Mouse (Mus musculus): ENCODE data around the gene Trabd2b. TPM values are rescaled to one million over a fixed set of nuclear protein-coding genes. Genes with fewer than 3 reads are reported as not detected.
A peak's percentile ranks its signal among the peaks of the same experiment; 100 is the strongest.

The Trabd2b gene
- polyA plus RNA-seq, 1 experiment from 2014 or later = 1.6 TPM

DNA sequence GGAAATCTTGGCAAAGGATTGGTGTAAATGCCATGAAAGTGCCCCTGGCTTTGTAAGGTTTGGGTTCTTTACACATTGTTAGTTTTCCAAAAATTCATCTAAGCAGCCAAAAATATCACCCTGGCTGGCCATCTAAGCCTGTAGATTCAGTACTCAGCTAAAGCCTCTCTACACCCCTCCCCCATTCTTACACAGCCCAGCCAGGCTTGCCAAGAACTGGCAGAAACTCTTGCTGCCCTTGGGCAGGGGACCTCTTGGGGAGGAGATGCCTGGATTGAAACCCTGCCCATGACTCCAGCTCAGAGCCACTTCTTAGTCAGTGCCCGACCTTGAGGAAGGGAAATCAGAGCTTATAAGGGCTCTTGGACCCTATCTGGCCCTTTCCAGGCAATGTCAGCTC, 207.6 kb downstream of the Trabd2b start:
- H3K4me3 ChIP-seq = no peak overlapping the region
- ATAC-seq (ENCODE audit: insufficient number of reproducible peaks, insufficient read depth, low FRiP score, low TSS enrichment) = no peak
- no peak overlapping the region for H3K4me2 ChIP-seq (replicated peaks)
- H3K9me3 ChIP-seq = no peaks in the 10 kb centered on the region
- no peaks in the 10 kb centered on the region for H3K4me1 ChIP-seq
- 67% methylated on average over 1 of the region's 1 CpGs for WGBS
- no peaks in the 10 kb centered on the region for H3K36me3 ChIP-seq
- H3K9ac ChIP-seq = no peak overlapping the region
- no peaks in the 10 kb centered on the region for H3K27me3 ChIP-seq
- H3K27ac ChIP-seq = no peak overlapping the region

DNA sequence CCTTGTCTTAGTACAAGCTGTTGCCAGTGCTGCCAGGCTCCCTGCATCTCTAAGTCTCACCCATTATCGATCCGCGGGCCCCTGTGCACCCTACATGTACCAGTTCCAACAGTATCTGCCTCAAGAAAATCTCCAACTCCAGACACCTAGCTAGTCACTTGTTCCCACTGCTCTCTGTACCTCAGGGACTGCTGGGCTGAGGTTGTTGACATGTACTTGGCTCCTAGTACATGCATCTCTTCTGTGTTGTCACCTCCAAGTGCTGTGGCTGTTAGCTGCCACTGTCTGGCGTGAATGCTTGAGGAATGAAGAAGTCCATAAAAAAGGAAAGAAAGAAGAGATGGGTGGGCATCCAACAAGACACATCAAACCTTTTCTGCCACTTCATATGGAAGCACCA, 209.2 kb downstream of the Trabd2b start:
- no peak overlapping the region for H3K27ac ChIP-seq
- H3K4me3 ChIP-seq = no peak overlapping the region
- ATAC-seq (ENCODE audit: insufficient number of reproducible peaks, insufficient read depth, low FRiP score, low TSS enrichment) = no peak
- no peaks in the 10 kb centered on the region for H3K36me3 ChIP-seq
- H3K9ac ChIP-seq = no peak overlapping the region
- no peaks in the 10 kb centered on the region for H3K4me1 ChIP-seq
- no peak overlapping the region for H3K4me2 ChIP-seq (replicated peaks)
- 88% methylated on average over 4 of the region's 4 CpGs for WGBS
- H3K27me3 ChIP-seq = no peaks in the 10 kb centered on the region
- no peaks in the 10 kb centered on the region for H3K9me3 ChIP-seq

DNA sequence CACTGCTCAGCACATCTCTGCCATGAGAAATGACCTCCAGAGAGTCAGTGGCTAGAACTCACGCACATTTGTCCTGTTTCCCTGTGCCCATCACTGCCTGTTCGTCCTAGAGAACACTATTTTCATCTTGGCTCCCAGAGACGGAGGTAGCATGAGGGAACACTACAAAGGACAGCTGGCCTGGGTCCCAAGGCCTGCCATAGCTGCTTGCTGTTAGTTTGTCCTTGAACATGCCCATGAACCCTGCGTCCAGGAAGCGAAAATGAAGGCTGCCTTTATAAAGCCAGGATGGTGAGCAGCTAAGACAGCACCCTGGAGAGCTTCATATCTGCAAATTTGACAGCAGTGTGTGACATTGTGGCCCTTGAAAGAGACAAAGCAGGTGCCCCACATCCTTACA, 216.4 kb downstream of the Trabd2b start:
- Histone ChIP-seq H3K4me3 (no peak overlapping the region), H3K9me3 (no peaks in the 10 kb centered on the region), H3K9ac (no peak overlapping the region), H3K4me1 (peaks cover 28% of the 10 kb centered on the region), H3K27ac (no peak overlapping the region), H3K27me3 (no peaks in the 10 kb centered on the region), H3K36me3 (no peaks in the 10 kb centered on the region), H3K4me2 (replicated peaks) (no peak overlapping the region)
- ATAC-seq (ENCODE audit: insufficient number of reproducible peaks, insufficient read depth, low FRiP score, low TSS enrichment) = no peak
- WGBS = 78% methylated on average over 5 of the region's 5 CpGs

DNA sequence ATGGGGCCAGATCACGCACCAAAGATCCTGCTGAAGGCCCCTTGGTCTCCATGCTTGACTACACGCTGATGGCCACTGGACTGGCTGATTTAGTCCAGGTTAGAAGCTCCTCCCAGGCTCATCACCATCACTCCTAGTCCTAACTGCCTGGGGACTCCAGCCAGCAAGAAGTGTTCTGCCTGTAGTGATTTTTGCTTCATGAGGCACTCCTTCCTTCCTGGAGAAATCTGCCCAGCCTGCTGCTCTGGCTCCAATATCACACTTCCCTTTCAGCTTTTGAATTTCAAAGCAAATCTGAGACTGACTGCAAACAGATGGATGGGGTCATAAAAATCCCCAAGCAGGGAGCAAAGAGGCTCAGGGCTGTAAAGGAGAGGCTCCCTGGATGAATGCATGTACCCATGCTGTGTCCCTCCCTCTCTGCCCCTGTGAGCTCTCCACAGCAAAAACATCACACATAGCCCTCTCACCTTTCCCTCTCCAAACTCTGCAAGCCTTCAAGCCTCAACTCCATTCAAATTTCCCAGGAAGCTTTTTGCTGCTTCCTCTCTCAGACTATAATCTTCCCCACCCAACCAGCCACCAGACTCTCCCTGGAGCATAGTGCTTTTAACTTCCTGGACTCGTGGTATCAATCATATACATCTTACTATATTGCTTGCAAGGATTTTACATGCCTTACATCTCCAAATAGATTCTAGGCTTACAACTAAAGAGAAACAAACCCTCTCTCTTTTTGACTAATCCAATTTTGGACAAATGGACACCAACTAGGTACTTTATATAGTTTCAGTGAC, 217.8 kb downstream of the Trabd2b start:
- Histone ChIP-seq H3K4me3 (no peak overlapping the region), H3K9me3 (no peaks in the 10 kb centered on the region), H3K27me3 (no peaks in the 10 kb centered on the region), H3K27ac (peak overlapping the region; percentile 65), H3K9ac (no peak overlapping the region), H3K36me3 (no peaks in the 10 kb centered on the region), H3K4me2 (replicated peaks) (no peak overlapping the region), H3K4me1 (peaks cover 28% of the 10 kb centered on the region)
- ATAC-seq (ENCODE audit: insufficient number of reproducible peaks, insufficient read depth, low FRiP score, low TSS enrichment) = no peak
- 35% methylated on average over 3 of the region's 3 CpGs for WGBS

DNA sequence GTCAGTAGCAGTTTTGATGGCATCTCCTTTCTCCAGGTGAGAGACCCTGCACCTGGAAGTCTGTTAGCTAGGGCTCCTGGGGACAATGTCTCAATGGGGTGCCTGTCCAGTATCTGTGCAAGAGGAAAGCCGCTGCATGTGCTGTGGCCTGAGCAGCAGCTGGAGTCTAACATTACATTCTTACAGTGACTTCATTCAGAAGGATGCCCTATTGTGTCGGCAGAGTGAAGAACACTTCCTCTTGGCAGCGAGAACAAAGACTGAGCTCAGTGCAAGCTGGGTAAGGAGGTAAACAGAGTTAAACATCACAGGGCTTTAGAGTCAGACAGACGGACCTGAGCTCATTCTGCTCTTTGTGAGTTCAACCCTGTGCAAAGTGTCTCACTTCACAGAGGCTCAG, 218.8 kb downstream of the Trabd2b start:
- ATAC-seq (ENCODE audit: insufficient number of reproducible peaks, insufficient read depth, low FRiP score, low TSS enrichment) = no peak
- H3K27me3 ChIP-seq = no peaks in the 10 kb centered on the region
- WGBS = 13% methylated on average over 4 of the region's 4 CpGs
- no peaks in the 10 kb centered on the region for H3K9me3 ChIP-seq
- H3K36me3 ChIP-seq = no peaks in the 10 kb centered on the region
- no peak overlapping the region for H3K4me2 ChIP-seq (replicated peaks)
- H3K4me3 ChIP-seq = no peak overlapping the region
- no peak overlapping the region for H3K9ac ChIP-seq
- peak overlapping the region; percentile 52; the same call in 1 of the 2 replicates for H3K27ac ChIP-seq
- H3K4me1 ChIP-seq = peaks cover 28% of the 10 kb centered on the region

DNA sequence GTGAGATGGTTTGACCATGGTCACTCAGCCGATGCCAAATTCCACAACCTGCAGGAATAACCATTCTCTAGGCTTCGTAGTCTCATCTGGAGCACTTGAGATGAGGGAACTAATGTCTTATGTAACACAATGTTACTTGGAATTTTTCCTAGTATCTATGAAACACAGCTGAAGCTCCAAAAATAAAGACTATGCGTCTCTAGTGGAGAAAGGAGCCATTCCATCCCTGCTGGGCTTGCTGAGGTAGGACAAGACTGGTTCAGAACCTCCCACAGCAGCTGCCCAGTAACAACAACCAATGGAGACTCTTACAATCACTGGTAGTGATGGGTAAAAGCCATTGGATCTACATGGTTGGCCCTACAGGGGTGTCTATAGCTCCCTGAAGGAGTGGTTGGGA, 219.4 kb downstream of the Trabd2b start:
- H3K36me3 ChIP-seq = no peaks in the 10 kb centered on the region
- H3K9ac ChIP-seq = no peak overlapping the region
- no peaks in the 10 kb centered on the region for H3K27me3 ChIP-seq
- H3K4me3 ChIP-seq = no peak overlapping the region
- H3K9me3 ChIP-seq = no peaks in the 10 kb centered on the region
- H3K27ac ChIP-seq = no peak overlapping the region; the same call in 1 of the 2 replicates
- ATAC-seq (ENCODE audit: insufficient number of reproducible peaks, insufficient read depth, low FRiP score, low TSS enrichment) = no peak
- H3K4me1 ChIP-seq = peaks cover 28% of the 10 kb centered on the region
- WGBS = 85% methylated on average over 3 of the region's 3 CpGs
- no peak overlapping the region for H3K4me2 ChIP-seq (replicated peaks)

DNA sequence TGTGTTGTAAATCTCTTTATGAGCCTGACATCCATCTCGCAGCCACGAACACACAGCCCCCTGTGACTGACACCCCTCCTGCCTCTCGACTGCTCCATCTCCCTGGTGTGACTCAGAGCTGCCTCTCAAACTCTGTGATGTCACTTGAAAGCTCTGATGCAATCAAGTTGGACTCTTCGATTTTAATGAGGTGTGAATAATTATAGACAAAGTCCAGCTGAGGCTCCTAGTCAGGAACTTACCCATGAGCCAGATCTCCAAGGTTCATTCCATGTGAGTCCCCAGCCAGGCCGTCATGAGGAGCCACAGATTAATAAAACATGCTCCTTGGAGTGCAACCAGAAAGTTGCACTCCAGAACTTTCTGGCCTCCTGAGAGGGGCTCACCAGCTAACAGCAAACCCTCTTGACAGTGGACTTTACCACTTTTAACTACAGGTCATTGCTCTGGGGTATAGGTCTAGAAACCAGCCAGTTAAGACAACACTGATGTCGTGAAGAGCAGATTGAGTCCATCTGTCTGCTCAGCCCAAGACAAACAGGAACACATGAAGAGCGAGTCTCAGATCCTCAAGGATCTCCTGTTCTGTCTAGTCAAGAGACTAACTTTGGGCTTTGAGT, 221.3 kb downstream of the Trabd2b start:
- no peaks in the 10 kb centered on the region for H3K27me3 ChIP-seq
- peaks cover 28% of the 10 kb centered on the region for H3K4me1 ChIP-seq
- H3K9ac ChIP-seq = no peak overlapping the region
- H3K36me3 ChIP-seq = no peaks in the 10 kb centered on the region
- H3K4me3 ChIP-seq = no peak overlapping the region
- H3K27ac ChIP-seq = no peak overlapping the region
- no peak overlapping the region for H3K4me2 ChIP-seq (replicated peaks)
- no peak for ATAC-seq (ENCODE audit: insufficient number of reproducible peaks, insufficient read depth, low FRiP score, low TSS enrichment)
- WGBS = 64% methylated on average over 7 of the region's 7 CpGs
- H3K9me3 ChIP-seq = no peaks in the 10 kb centered on the region

DNA sequence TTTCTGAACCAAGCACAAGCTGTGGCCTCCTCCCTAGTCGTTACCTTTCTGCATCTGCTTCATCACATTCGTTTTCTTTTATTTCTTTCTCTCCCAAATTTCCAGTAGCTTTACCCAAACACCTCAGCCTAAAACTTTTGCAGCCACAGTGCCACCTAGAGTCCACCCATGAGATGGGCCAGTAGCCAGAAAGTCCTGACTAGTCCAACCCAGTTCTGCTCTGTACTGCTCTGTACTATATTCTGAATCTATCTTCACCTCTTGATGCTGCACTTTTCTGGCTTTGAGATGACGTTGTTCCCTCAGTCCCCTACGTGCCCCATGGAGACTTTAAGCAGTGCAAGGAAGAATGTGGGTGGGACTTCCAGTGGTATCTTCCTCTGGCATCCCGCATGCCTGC, 229.4 kb downstream of the Trabd2b start:
- Histone ChIP-seq H3K36me3 (no peaks in the 10 kb centered on the region), H3K4me3 (no peak overlapping the region), H3K9ac (no peak overlapping the region), H3K4me1 (no peaks in the 10 kb centered on the region), H3K9me3 (no peaks in the 10 kb centered on the region), H3K27ac (no peak overlapping the region), H3K27me3 (peaks cover 10% of the 10 kb centered on the region), H3K4me2 (replicated peaks) (no peak overlapping the region)
- peak; percentile 74; the same call in 1 of the 2 replicates for ATAC-seq (ENCODE audit: insufficient number of reproducible peaks, insufficient read depth, low FRiP score, low TSS enrichment)
- WGBS = 22% methylated on average over 5 of the region's 5 CpGs

DNA sequence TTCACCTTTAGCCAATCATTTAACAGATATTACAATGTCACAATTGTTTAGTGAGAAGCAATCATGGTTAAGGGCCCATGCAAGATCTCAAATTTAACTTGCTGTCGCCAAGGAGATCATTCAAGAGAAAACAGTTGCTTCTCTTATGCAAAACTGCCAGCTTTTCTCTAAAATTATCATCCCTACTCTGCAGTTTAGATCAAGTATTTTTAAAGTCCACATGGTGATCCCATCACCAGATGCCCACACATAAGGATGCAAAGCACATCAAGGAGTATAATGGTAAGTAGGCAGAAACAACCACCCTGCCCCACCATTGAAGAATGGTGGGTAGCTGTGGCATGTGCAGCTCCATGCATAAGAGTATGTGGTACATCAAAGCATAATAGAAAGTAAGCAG, 229.8 kb downstream of the Trabd2b start:
- Histone ChIP-seq H3K4me1 (no peaks in the 10 kb centered on the region), H3K4me3 (no peak overlapping the region), H3K9me3 (no peaks in the 10 kb centered on the region), H3K36me3 (no peaks in the 10 kb centered on the region), H3K27ac (no peak overlapping the region), H3K4me2 (replicated peaks) (no peak overlapping the region), H3K27me3 (peaks cover 10% of the 10 kb centered on the region), H3K9ac (no peak overlapping the region)
- WGBS = 88% methylated on average over 1 of the region's 1 CpGs
- no peak for ATAC-seq (ENCODE audit: insufficient number of reproducible peaks, insufficient read depth, low FRiP score, low TSS enrichment)

DNA sequence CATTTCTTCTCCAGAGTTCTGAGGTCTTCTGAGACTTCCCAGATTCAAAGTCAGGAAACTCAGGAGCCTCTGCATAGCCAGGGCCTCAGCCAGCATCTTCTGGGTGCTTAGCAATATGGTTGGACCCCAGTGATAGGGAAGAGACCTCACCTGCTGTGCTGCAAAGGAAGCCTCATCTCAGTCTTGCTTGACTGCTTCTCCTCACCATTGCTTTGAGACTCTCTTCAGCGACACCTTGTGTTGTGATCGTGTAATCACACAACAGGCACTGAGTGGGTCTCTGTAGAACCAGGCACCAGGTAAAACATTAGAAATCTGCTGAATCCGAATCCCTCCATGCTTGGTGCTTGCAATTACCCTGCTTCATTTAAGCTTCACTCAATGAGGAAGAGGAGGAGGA, 230.6 kb downstream of the Trabd2b start:
- H3K4me2 ChIP-seq (replicated peaks) = no peak overlapping the region
- H3K9ac ChIP-seq = no peak overlapping the region
- H3K27me3 ChIP-seq = peaks cover 10% of the 10 kb centered on the region
- ATAC-seq (ENCODE audit: insufficient number of reproducible peaks, insufficient read depth, low FRiP score, low TSS enrichment) = no peak
- no peaks in the 10 kb centered on the region for H3K4me1 ChIP-seq
- no peaks in the 10 kb centered on the region for H3K9me3 ChIP-seq
- H3K4me3 ChIP-seq = no peak overlapping the region
- no peak overlapping the region for H3K27ac ChIP-seq
- no peaks in the 10 kb centered on the region for H3K36me3 ChIP-seq
- 13% methylated on average over 3 of the region's 3 CpGs for WGBS

DNA sequence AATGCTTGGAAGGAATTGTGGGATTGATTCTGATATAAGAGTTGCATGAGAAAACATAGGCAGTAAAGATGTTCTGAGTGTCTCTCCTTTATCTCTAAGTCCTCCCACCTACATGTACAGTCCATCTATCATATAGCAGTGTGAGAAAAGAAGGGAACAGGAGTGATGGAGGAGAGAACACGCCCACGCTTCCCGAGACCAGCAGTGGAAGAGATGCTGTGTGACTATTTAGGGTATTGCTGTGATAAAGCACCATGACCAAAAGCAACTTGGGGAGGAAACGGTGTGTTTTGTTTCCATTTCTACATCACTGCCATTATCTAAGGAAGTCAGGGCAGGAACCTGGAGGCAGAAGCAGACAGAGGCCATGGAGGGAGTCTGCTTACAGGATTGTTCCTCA, 235.9 kb downstream of the Trabd2b start:
- 81% methylated on average over 4 of the region's 4 CpGs for WGBS
- no peak overlapping the region for H3K27ac ChIP-seq
- no peaks in the 10 kb centered on the region for H3K36me3 ChIP-seq
- no peak overlapping the region for H3K4me2 ChIP-seq (replicated peaks)
- ATAC-seq (ENCODE audit: insufficient number of reproducible peaks, insufficient read depth, low FRiP score, low TSS enrichment) = no peak
- H3K27me3 ChIP-seq = peaks cover 10% of the 10 kb centered on the region
- H3K9me3 ChIP-seq = no peaks in the 10 kb centered on the region
- no peak overlapping the region for H3K4me3 ChIP-seq
- H3K4me1 ChIP-seq = no peaks in the 10 kb centered on the region
- H3K9ac ChIP-seq = no peak overlapping the region

DNA sequence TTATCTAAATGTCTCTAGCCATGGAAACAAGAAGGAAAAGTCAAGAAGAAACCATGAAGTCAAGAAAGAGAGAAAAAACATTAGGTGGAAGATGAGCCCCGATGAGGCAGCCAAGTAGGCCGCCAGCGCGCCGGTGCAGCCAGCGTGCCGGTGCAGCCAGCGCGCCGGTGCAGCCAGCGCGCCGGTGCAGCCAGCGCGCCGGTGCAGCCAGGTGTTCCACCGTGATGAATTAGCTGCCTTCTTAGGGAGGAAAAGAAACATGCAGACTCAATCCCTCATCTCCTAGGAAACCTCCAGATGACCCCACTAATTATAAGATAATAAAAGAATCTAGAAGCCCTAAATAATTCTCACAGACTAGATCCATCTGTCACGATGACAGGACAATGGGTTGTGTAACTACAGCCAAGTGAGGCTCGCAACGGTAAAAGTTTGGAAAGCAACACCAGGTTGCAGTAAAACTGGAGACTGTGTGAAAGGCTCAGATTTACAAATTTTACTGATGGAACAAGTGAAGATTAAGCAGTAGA, 237.2 kb downstream of the Trabd2b start:
- 88% methylated on average over 20 of the region's 20 CpGs for WGBS
- Histone ChIP-seq H3K27me3 (peaks cover 18% of the 10 kb centered on the region), H3K9ac (no peak overlapping the region), H3K4me2 (replicated peaks) (no peak overlapping the region), H3K4me3 (no peak overlapping the region), H3K9me3 (no peaks in the 10 kb centered on the region), H3K27ac (no peak overlapping the region), H3K36me3 (no peaks in the 10 kb centered on the region), H3K4me1 (peaks cover 4% of the 10 kb centered on the region; the same call in 1 of the 2 replicates)
- ATAC-seq (ENCODE audit: insufficient number of reproducible peaks, insufficient read depth, low FRiP score, low TSS enrichment) = no peak

All from embryonic facial prominence, embryonic 12.5 days (tissue).